Mouse (Mus musculus) ES-Bruce4 (cell line): Measurements from ENCODE around the gene Smad5. TPM values are rescaled to one million over a fixed set of nuclear protein-coding genes. Genes with fewer than 3 reads are reported as not detected.
A peak's percentile ranks its signal among the peaks of the same experiment; 100 is the strongest.

Source experiments
- H3K27ac ChIP-seq: 2 replicates; pipeline ENCODE4 v1.5.1; 2012; ENCODE audit warnings: low read length, inconsistent platforms; ENCODE audit not compliant: insufficient read depth
- H3K27me3 ChIP-seq: 2 replicates; pipeline ENCODE4 v1.6.1; 2012; ENCODE audit warnings: mild to moderate bottlenecking, low read length, inconsistent platforms; ENCODE audit not compliant: control insufficient read depth, poor library complexity, insufficient read depth, severe bottlenecking
- H3K36me3 ChIP-seq: 2 replicates; pipeline ENCODE4 v1.6.1; 2012; ENCODE audit warnings: inconsistent platforms, mild to moderate bottlenecking, low read length, moderate library complexity; ENCODE audit not compliant: control insufficient read depth, poor library complexity, insufficient read depth, severe bottlenecking
- H3K4me1 ChIP-seq: one replicate; pipeline ENCODE4 v1.8.1; 2011; ENCODE audit warnings: low read length; ENCODE audit not compliant: control insufficient read depth, insufficient read depth
- H3K4me3 ChIP-seq: 2 replicates; pipeline ENCODE4 v1.5.1; 2011; ENCODE audit warnings: low read depth, mild to moderate bottlenecking, low read length
- H3K9ac ChIP-seq: 2 replicates; pipeline ENCODE4 v1.6.1; 2012; ENCODE audit warnings: low read depth, mild to moderate bottlenecking, inconsistent platforms; ENCODE audit not compliant: poor library complexity, severe bottlenecking
- H3K9me3 ChIP-seq: replicated peaks from 2 replicates; pipeline ENCODE4 v1.6.1; 2012; ENCODE audit warnings: mild to moderate bottlenecking, low read length, inconsistent platforms; ENCODE audit not compliant: control insufficient read depth, poor library complexity, insufficient read depth, severe bottlenecking
- CTCF ChIP-seq: IDR thresholded peaks from one replicate; pipeline ENCODE4 v1.8.1; 2011; ENCODE audit warnings: low read depth, low read length
- EP300 ChIP-seq: IDR thresholded peaks from 2 replicates; pipeline ENCODE4 v1.6.1; 2011; ENCODE audit warnings: low read depth, low read length; ENCODE audit not compliant: insufficient read depth
- POLR2A ChIP-seq: IDR thresholded peaks from one replicate; pipeline ENCODE4 v1.8.1; 2011; ENCODE audit warnings: low read length; ENCODE audit not compliant: insufficient read depth
- polyA plus RNA-seq: library from polyadenylated mRNA; stranded (reverse); fragments of >200 nt; gene quantifications from 2 replicates; pipeline ENCODE4 v1.2.4, GENCODE M21; 2011; ENCODE audit warnings: low read depth; ENCODE audit not compliant: missing spikeins, insufficient read depth, insufficient read length

Smad5 gene
- polyA plus RNA-seq, 1 experiment = 34.2 TPM

GRCm38 (mm10) chr13:56752474-56753191 is 49.8 kb downstream of the Smad5 start:
- no peak overlapping the region for H3K27ac ChIP-seq
- no peaks in the 10 kb centered on the region for H3K4me1 ChIP-seq
- H3K9ac ChIP-seq = peak overlapping the region; percentile 49
- no peak for TF ChIP-seq EP300
- no peak for TF ChIP-seq POLR2A
- TF ChIP-seq CTCF = no peak
- no peaks in the 10 kb centered on the region for H3K36me3 ChIP-seq
- peaks cover 6% of the 10 kb centered on the region; the same call in 1 of the 2 replicates for H3K27me3 ChIP-seq
- peak overlapping the region; percentile 81 for H3K4me3 ChIP-seq
- no peaks in the 10 kb centered on the region for H3K9me3 ChIP-seq

- Histone ChIP-seq H3K4me1 (no peaks in the 10 kb centered on the region), H3K36me3 (no peaks in the 10 kb centered on the region), H3K9me3 (no peaks in the 10 kb centered on the region), H3K4me3 (peak within 1 kb of the TSS; percentile 81), H3K27me3 (peaks cover 6% of the 10 kb centered on the region; the same call in 1 of the 2 replicates), H3K9ac (peak within 1 kb of the TSS; percentile 49), H3K27ac (no peak within 1 kb of the TSS)
- TF ChIP-seq CTCF = no peak
- no peak for TF ChIP-seq POLR2A
- TF ChIP-seq EP300 = no peak
Measured at GRCm38 (mm10) chr13:56753192-56753951, 50.6 kb downstream of the Smad5 start, which contains the start of gene Gm45623. Gm45623 (minus strand) TSS chr13:56753827.

DNA sequence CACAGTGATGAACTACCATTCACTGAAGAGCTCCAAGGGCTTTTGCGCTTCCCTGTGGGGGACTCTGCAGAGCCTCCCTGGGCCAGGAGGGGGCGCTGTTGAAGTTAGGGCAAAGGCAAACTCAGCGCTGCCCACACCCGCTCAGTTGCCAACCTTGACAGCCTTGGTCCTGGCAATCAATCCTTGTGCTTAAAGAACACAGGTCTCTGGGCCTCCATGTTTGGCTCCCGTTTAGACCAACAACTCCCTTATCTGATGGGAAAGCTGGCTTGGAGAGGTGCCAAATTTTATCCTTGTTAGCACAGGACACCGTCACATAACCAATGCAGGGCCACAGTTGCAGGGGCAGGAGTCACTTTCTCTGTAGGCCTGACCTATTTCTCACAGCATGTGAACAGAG is 53.1 kb downstream of the Smad5 start:
- Histone ChIP-seq H3K36me3 (no peaks in the 10 kb centered on the region), H3K9ac (no peak overlapping the region), H3K27me3 (peaks cover 6% of the 10 kb centered on the region; the same call in 1 of the 2 replicates), H3K4me3 (no peak overlapping the region), H3K4me1 (no peaks in the 10 kb centered on the region), H3K27ac (no peak overlapping the region), H3K9me3 (no peaks in the 10 kb centered on the region)
- TF ChIP-seq EP300 = no peak
- TF ChIP-seq CTCF = peak; percentile 52
- TF ChIP-seq POLR2A = no peak

DNA sequence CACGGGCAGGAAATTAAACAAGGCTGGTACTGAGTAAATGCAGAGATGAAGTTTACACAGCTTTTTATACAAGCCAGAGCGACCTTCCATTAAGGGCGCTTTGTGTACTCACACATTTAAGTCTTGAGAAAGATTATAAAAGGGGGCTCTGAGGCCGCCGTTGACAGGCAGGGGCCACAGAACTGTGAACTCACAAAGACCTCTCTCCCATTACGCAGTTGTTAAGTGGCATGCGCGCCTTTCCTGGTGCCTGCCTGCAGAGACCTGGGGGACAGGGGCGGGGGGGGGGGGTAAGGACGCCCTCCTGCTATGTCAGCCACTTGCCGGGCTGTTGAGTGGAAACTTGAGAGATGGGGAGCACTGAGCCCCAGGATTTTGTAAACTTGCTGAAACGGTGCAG is 54.4 kb downstream of the Smad5 start:
- Histone ChIP-seq H3K27me3 (peaks cover 6% of the 10 kb centered on the region; the same call in 1 of the 2 replicates), H3K27ac (no peak overlapping the region), H3K9me3 (no peaks in the 10 kb centered on the region), H3K4me3 (no peak overlapping the region), H3K9ac (no peak overlapping the region), H3K36me3 (no peaks in the 10 kb centered on the region), H3K4me1 (no peaks in the 10 kb centered on the region)
- no peak for TF ChIP-seq POLR2A
- no peak for TF ChIP-seq EP300
- TF ChIP-seq CTCF = no peak

DNA sequence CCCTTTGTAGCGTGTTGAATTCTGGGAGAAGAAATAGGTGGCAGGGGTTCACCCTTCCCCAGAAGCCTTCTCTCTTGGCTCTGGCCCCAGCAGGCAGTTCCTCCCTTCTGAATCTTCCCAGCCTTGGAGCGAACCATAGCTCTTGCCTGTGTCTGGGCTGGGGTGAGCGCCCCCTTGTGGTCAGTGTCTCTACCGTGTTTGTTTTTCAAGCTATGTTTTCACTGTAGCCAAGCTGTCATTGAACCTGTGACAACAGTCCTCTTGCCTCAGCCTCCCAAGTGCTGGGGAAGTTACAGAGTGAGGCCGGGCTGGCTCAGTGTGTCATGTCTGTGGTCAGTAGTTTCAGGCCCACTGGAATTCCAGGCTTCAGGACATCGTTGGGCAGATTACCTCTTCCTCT is 55.7 kb downstream of the Smad5 start:
- Histone ChIP-seq H3K27ac (no peak overlapping the region), H3K27me3 (peaks cover under 1% of the 10 kb centered on the region; the same call in 1 of the 2 replicates), H3K36me3 (no peaks in the 10 kb centered on the region), H3K9ac (no peak overlapping the region), H3K4me3 (no peak overlapping the region), H3K9me3 (no peaks in the 10 kb centered on the region), H3K4me1 (no peaks in the 10 kb centered on the region)
- no peak for TF ChIP-seq EP300
- peak; percentile 91 for TF ChIP-seq CTCF
